Mouse (Mus musculus): ENCODE data around the gene P4hb. TPM values are rescaled to one million over a fixed set of nuclear protein-coding genes. Genes with fewer than 3 reads are reported as not detected.

Gene P4hb
- polyA plus RNA-seq, 1 experiment from 2014 or later = 248 TPM

DNA sequence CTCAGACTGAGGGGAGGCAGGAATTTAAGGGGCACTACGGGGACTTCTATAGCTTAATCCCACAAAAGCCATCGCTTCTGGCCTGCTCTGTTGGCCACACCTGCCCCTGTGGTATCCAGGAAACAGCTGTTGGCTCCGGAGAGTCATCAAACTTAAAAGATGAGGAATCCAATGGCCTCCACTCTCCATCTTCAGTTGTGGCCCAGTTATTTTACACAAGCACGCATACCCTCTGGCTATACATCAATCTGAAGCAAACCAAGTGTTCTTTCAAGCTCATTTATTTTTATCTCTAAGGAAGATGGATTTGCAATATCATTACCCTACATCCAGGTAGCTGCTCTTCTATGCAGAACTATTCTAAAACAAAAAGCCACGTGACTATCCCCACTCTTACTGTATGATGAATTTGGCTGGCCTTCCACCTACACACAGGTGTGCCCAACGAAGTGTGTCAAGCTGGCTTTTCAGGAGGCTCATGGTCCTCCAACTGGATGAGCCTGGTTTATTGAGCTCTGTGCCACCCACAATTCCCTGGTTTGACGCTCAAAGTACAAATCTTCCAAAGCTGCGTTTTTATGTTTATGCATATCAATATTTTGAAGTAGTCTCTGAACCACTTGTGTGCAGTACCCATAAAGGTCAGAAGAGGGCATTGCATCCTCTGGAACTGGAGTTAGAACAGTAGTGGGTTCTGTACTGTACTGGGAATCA lies 9.4 kb upstream of the P4hb start:
- Histone ChIP-seq H3K4me3 (ENCODE audit: low read depth, low read length) (peak overlapping the region; percentile 89), H3K9ac (replicated peaks; ENCODE audit: low read depth, low read length) (peak overlapping the region; percentile 99), H3K27me3 (ENCODE audit: control insufficient read depth, insufficient read depth, low read length) (no peaks in the 10 kb centered on the region), H3K36me3 (ENCODE audit: control insufficient read depth, insufficient read depth, low read length) (peaks cover 43% of the 10 kb centered on the region), H3K4me1 (ENCODE audit: control insufficient read depth, insufficient read depth, low read length) (peaks cover 20% of the 10 kb centered on the region), H3K4me2 (ENCODE audit: low read depth, low read length) (peak overlapping the region; percentile 99), H3K9me3 (ENCODE audit: control insufficient read depth, low read length) (no peaks in the 10 kb centered on the region), H3K27ac (ENCODE audit: low read depth, low read length) (peak overlapping the region; percentile 94)
- 69% methylated on average over 8 of the region's 8 CpGs for WGBS
- 0 out of 2 replicates have a peak, but pooled peaks have one; percentile 7 for ATAC-seq (ENCODE audit: low read depth)

- Histone ChIP-seq H3K4me3 (ENCODE audit: low read depth, low read length) (peak within 1 kb of the TSS; percentile 89), H3K27me3 (ENCODE audit: control insufficient read depth, insufficient read depth, low read length) (no peaks in the 10 kb centered on the region), H3K36me3 (ENCODE audit: control insufficient read depth, insufficient read depth, low read length) (peaks cover 42% of the 10 kb centered on the region), H3K9ac (replicated peaks; ENCODE audit: low read depth, low read length) (peak within 1 kb of the TSS; percentile 99), H3K4me1 (ENCODE audit: control insufficient read depth, insufficient read depth, low read length) (peaks cover 20% of the 10 kb centered on the region), H3K9me3 (ENCODE audit: control insufficient read depth, low read length) (no peaks in the 10 kb centered on the region), H3K4me2 (ENCODE audit: low read depth, low read length) (peak within 1 kb of the TSS; percentile 99), H3K27ac (ENCODE audit: low read depth, low read length) (peak within 1 kb of the TSS; percentile 94)
- peak; percentile 62 for ATAC-seq (ENCODE audit: low read depth)
- WGBS = 4% methylated on average over 65 of the region's 75 CpGs
Observed at GRCm38 (mm10) chr11:120581490-120582267, 8.6 kb upstream of the P4hb start, which contains the start of gene Arhgdia. Arhgdia (minus strand) TSS chr11:120581624.

DNA sequence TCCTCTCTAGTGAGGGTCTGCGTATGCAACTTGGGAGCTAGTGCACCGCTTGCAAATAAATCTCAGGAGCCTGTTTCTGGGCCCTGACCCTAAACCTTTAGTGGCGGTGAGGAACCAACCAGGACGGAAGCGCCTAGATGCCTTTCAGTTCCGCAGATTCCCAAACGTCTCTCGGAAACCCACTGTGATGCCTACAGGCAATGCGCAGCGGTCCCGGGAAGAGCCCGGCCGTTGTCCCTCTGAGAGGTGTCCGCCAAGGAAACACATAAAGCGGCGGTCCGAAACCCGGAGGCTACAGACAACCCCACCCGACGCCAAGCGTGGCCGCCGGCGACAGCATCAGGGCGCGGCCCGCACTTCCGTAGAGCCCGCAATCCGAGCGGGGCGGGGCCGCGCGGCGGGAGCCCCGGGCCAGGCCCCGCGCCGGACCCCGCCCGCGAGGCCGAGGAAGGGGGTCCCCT lies 7.8 kb upstream of the P4hb start:
- H3K36me3 ChIP-seq (ENCODE audit: control insufficient read depth, insufficient read depth, low read length) = peaks cover 35% of the 10 kb centered on the region
- no peaks in the 10 kb centered on the region for H3K9me3 ChIP-seq (ENCODE audit: control insufficient read depth, low read length)
- peaks cover 20% of the 10 kb centered on the region for H3K4me1 ChIP-seq (ENCODE audit: control insufficient read depth, insufficient read depth, low read length)
- H3K27me3 ChIP-seq (ENCODE audit: control insufficient read depth, insufficient read depth, low read length) = no peaks in the 10 kb centered on the region
- under 1% methylated on average over 44 of the region's 44 CpGs for WGBS
- H3K27ac ChIP-seq (ENCODE audit: low read depth, low read length) = peak overlapping the region; percentile 94
- peak overlapping the region; percentile 99 for H3K4me2 ChIP-seq (ENCODE audit: low read depth, low read length)
- 0 out of 2 replicates have a peak, but pooled peaks have one; percentile 28 for ATAC-seq (ENCODE audit: low read depth)
- peak overlapping the region; percentile 89 for H3K4me3 ChIP-seq (ENCODE audit: low read depth, low read length)
- peak overlapping the region; percentile 99 for H3K9ac ChIP-seq (replicated peaks; ENCODE audit: low read depth, low read length)

DNA sequence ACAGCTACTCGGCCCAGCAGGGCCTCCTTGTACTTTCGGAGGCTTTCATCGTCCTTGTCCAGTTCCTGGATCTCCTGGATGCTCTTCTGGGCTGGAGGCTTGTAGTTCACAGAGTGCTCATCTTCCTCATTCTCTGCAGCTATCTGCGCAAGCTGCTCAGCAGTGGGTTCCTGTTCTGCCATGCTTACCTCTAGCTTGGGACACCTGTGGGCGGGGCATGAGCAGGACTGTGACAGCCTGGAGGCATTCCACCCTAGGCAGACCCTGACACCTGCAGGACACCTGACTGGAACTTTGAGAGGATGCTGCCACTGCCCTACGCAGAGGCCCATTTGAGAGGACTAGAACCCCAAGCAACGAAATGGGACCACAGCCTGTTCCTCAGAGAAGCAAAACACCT lies 7.1 kb upstream of the P4hb start:
- peaks cover 20% of the 10 kb centered on the region for H3K4me1 ChIP-seq (ENCODE audit: control insufficient read depth, insufficient read depth, low read length)
- H3K9ac ChIP-seq (replicated peaks; ENCODE audit: low read depth, low read length) = peak overlapping the region; percentile 99
- peak overlapping the region; percentile 99 for H3K4me2 ChIP-seq (ENCODE audit: low read depth, low read length)
- 64% methylated on average over 7 of the region's 7 CpGs for WGBS
- ATAC-seq (ENCODE audit: low read depth) = no peak
- peak overlapping the region; percentile 94 for H3K27ac ChIP-seq (ENCODE audit: low read depth, low read length)
- no peaks in the 10 kb centered on the region for H3K27me3 ChIP-seq (ENCODE audit: control insufficient read depth, insufficient read depth, low read length)
- peaks cover 28% of the 10 kb centered on the region for H3K36me3 ChIP-seq (ENCODE audit: control insufficient read depth, insufficient read depth, low read length)
- H3K9me3 ChIP-seq (ENCODE audit: control insufficient read depth, low read length) = no peaks in the 10 kb centered on the region
- peak overlapping the region; percentile 89 for H3K4me3 ChIP-seq (ENCODE audit: low read depth, low read length)

DNA sequence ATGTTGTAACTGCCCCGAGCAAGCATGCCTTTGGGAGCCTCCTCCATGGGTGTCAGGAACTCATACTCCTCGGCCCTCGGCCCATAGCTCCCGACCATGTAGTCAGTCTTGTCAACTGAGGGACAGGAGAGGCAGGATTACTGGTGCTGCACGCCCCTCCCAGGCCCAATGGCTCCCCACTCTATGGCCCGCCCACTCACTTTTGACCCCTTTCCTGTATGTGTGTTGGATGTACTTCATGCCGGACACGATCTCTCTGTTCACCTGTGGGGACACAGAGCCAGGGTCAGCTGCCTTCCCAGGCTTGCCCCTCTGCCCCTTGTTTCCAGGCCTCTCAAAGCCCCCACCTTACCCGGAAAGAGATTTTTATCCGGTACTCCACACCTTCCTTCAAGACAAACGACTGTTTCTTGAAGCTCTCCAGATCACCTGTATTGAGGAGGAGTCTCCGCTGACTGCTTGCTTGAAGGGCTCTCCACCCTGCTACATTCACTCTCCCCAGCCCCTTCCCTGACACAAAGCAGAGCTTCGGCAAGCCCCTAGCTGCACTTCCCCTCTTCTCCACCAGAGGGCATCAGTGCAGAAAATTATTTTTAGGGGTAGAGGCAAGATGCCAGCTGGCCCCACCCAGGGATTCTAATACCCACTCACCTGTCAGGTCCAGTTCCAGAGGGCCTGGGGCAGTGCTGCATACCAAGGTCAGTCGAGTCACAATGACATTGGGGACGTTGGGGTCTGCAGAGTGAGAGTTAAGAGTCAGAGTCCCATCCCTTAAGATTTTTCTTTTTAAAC lies 6.5 kb upstream of the P4hb start:
- no peaks in the 10 kb centered on the region for H3K27me3 ChIP-seq (ENCODE audit: control insufficient read depth, insufficient read depth, low read length)
- H3K4me2 ChIP-seq (ENCODE audit: low read depth, low read length) = peak overlapping the region; percentile 99
- no peaks in the 10 kb centered on the region for H3K9me3 ChIP-seq (ENCODE audit: control insufficient read depth, low read length)
- peak overlapping the region; percentile 99; the same call in 1 of the 2 replicates for H3K9ac ChIP-seq (replicated peaks; ENCODE audit: low read depth, low read length)
- 66% methylated on average over 15 of the region's 15 CpGs for WGBS
- no peak for ATAC-seq (ENCODE audit: low read depth)
- H3K4me3 ChIP-seq (ENCODE audit: low read depth, low read length) = peak overlapping the region; percentile 89
- H3K27ac ChIP-seq (ENCODE audit: low read depth, low read length) = peak overlapping the region; percentile 94; the same call in 1 of the 2 replicates
- H3K4me1 ChIP-seq (ENCODE audit: control insufficient read depth, insufficient read depth, low read length) = peaks cover 20% of the 10 kb centered on the region
- H3K36me3 ChIP-seq (ENCODE audit: control insufficient read depth, insufficient read depth, low read length) = peaks cover 24% of the 10 kb centered on the region

DNA sequence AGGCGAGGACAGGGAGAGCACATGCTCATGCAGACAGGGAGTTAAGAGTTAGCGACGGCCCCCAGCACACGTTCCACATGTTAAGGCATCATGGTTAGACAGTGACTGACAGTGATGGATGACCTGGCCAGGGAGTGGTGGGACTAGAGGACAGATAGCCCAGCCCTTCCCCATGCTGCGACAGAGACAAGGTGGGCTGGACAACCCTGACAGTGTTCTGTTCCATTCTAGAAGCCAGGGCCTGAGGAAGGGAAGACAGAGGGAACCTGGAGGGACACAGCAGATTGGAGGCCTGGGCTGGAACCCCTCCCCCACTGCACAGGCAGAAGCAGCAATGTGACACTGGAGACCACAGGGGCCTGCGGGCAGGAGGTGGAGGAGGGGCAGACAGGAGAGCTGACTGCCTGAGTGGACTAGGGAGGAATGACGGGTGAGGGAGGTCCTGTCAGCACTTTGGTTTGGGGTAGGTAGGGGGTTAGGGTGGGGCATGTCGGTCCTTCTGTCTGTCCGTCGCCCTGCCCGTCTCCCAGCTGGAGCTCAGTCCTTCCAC lies 5.7 kb upstream of the P4hb start:
- Histone ChIP-seq H3K4me1 (ENCODE audit: control insufficient read depth, insufficient read depth, low read length) (peaks cover 27% of the 10 kb centered on the region), H3K27me3 (ENCODE audit: control insufficient read depth, insufficient read depth, low read length) (no peaks in the 10 kb centered on the region), H3K4me3 (ENCODE audit: low read depth, low read length) (no peak overlapping the region), H3K9ac (replicated peaks; ENCODE audit: low read depth, low read length) (no peak overlapping the region), H3K9me3 (ENCODE audit: control insufficient read depth, low read length) (no peaks in the 10 kb centered on the region), H3K4me2 (ENCODE audit: low read depth, low read length) (no peak overlapping the region), H3K36me3 (ENCODE audit: control insufficient read depth, insufficient read depth, low read length) (peaks cover 24% of the 10 kb centered on the region), H3K27ac (ENCODE audit: low read depth, low read length) (no peak overlapping the region)
- WGBS = 88% methylated on average over 11 of the region's 11 CpGs
- no peak for ATAC-seq (ENCODE audit: low read depth)

GRCm38 (mm10) chr11:120578024-120578693 lies 5.1 kb upstream of the P4hb start:
- 82% methylated on average over 10 of the region's 10 CpGs for WGBS
- Histone ChIP-seq H3K4me2 (ENCODE audit: low read depth, low read length) (no peak overlapping the region; the same call in 1 of the 2 replicates), H3K27ac (ENCODE audit: low read depth, low read length) (no peak overlapping the region), H3K4me1 (ENCODE audit: control insufficient read depth, insufficient read depth, low read length) (peaks cover 27% of the 10 kb centered on the region), H3K4me3 (ENCODE audit: low read depth, low read length) (no peak overlapping the region), H3K9me3 (ENCODE audit: control insufficient read depth, low read length) (no peaks in the 10 kb centered on the region), H3K36me3 (ENCODE audit: control insufficient read depth, insufficient read depth, low read length) (peaks cover 24% of the 10 kb centered on the region), H3K9ac (replicated peaks; ENCODE audit: low read depth, low read length) (0 out of 2 replicates have a peak overlapping the region, but pooled peaks have one; percentile 16), H3K27me3 (ENCODE audit: control insufficient read depth, insufficient read depth, low read length) (no peaks in the 10 kb centered on the region)
- ATAC-seq (ENCODE audit: low read depth) = no peak

Data from neural tube, embryonic 14.5 days (tissue).